Mouse (Mus musculus) limb, embryonic 13.5 days (tissue): ENCODE results near the gene Scarb1. TPM values are rescaled to one million over a fixed set of nuclear protein-coding genes. Genes with fewer than 3 reads are reported as not detected.

ENCODE experiments used
- ATAC-seq: fragments of 200-750 bp; cut with Nextera tagmentation; 2 replicates; pipeline ENCODE4 v1.8.0; 2017; ENCODE audit warnings: low read depth, moderate number of reproducible peaks, moderate TSS enrichment; ENCODE audit not compliant: low FRiP score
- H3K27ac ChIP-seq: fragments of 300-500 bp; sonication (generic); 2 replicates; pipeline ENCODE4 v1.5.1; 2015; ENCODE audit warnings: inconsistent platforms, mild to moderate bottlenecking, moderate library complexity
- H3K27me3 ChIP-seq: fragments of 300-500 bp; sonication (generic); 2 replicates; pipeline ENCODE4 v1.6.1; 2015; ENCODE audit warnings: mild to moderate bottlenecking, inconsistent platforms
- H3K36me3 ChIP-seq: fragments of 300-500 bp; sonication (generic); 2 replicates; pipeline ENCODE4 v1.6.1; 2015; ENCODE audit warnings: inconsistent platforms, mild to moderate bottlenecking, moderate library complexity
- H3K4me1 ChIP-seq: fragments of 300-500 bp; sonication (generic); 2 replicates; pipeline ENCODE4 v1.6.1; 2015; ENCODE audit warnings: inconsistent platforms
- H3K4me2 ChIP-seq: fragments of 300-500 bp; sonication (generic); replicated peaks from 2 replicates; pipeline ENCODE4 v1.6.1; 2015; ENCODE audit warnings: inconsistent platforms, mild to moderate bottlenecking, moderate library complexity
- H3K4me3 ChIP-seq: fragments of 300-500 bp; sonication (generic); 2 replicates; pipeline ENCODE4 v1.5.1; 2015; ENCODE audit warnings: moderate library complexity, mild to moderate bottlenecking, inconsistent platforms
- H3K9ac ChIP-seq: fragments of 300-500 bp; sonication (generic); 2 replicates; pipeline ENCODE4 v1.6.1; 2015; ENCODE audit warnings: mild to moderate bottlenecking, inconsistent platforms
- H3K9me3 ChIP-seq: fragments of 300-500 bp; sonication (generic); 2 replicates; pipeline ENCODE4 v1.6.1; 2016; ENCODE audit warnings: inconsistent platforms
- WGBS: fragments of 180-500 bp; shearing (Covaris S2); methylation state at CpG from one replicate; pipeline ENCODE4 v1.1.7; 2015; 5-methylcytosine and 5-hydroxymethylcytosine counted together
- polyA plus RNA-seq: library from polyadenylated mRNA; unstranded; fragments of >200 nt; fragmentation: Nextera tagmentation; extraction: Ambion mirVana; gene quantifications from 2 replicates; pipeline ENCODE4 v1.2.1, GENCODE M21; 2015

Scarb1 gene
- polyA plus RNA-seq, 1 experiment from 2014 or later = 44.4 TPM

DNA sequence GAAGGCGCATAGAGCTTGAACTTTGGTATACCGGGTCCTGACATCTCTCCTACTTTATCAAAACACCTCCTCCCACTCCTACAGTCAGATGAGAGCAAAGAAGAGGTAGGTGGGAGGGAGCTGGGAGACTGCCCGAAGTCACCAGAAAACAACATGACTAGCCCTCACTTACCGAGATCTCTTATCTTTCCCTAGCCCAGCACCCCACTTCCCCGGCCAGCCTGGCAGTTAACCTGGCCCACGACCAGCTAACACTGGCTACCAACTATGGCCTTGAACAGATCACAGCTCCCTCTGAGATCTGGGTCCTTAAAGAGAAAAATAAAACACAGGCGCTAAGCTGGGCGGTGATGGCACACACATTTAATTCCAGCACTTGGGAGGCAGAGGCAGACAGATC lies 14.5 kb downstream of the Scarb1 start:
- ATAC-seq = no peak
- WGBS = 84% methylated on average over 8 of the region's 8 CpGs
- H3K4me1 ChIP-seq = peaks cover 22% of the 10 kb centered on the region
- H3K9me3 ChIP-seq = no peaks in the 10 kb centered on the region
- no peak overlapping the region for H3K4me3 ChIP-seq
- H3K27ac ChIP-seq = no peak overlapping the region; the same call in 1 of the 2 replicates
- no peaks in the 10 kb centered on the region for H3K36me3 ChIP-seq
- H3K9ac ChIP-seq = no peak overlapping the region
- H3K27me3 ChIP-seq = no peaks in the 10 kb centered on the region
- H3K4me2 ChIP-seq = no peak overlapping the region

DNA sequence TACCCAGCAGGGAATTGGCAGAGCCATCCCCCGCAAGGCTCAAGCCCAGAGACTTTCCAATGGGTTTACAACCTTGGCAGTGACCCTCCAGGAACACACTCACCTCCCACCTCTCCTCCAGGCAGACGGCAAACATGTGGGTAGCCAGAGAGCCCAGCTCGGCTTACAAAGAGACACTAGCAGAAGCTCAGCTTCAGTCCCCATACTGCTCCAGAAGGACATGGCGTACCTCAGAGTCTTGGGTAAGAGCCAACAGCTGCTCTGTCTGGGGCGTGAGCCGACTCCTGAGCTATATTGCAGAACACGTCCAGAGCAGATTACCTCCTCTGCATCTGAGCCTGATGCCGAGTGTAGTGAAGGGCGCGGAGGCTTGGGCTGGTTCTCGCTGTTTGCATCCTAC lies 15.0 kb downstream of the Scarb1 start:
- Histone ChIP-seq H3K4me1 (peaks cover 20% of the 10 kb centered on the region), H3K27ac (no peak overlapping the region), H3K9me3 (no peaks in the 10 kb centered on the region), H3K4me2 (no peak overlapping the region), H3K27me3 (no peaks in the 10 kb centered on the region), H3K36me3 (no peaks in the 10 kb centered on the region), H3K9ac (no peak overlapping the region), H3K4me3 (no peak overlapping the region)
- ATAC-seq = peak; percentile 57; the same call in 1 of the 2 replicates
- 67% methylated on average over 11 of the region's 11 CpGs for WGBS

DNA sequence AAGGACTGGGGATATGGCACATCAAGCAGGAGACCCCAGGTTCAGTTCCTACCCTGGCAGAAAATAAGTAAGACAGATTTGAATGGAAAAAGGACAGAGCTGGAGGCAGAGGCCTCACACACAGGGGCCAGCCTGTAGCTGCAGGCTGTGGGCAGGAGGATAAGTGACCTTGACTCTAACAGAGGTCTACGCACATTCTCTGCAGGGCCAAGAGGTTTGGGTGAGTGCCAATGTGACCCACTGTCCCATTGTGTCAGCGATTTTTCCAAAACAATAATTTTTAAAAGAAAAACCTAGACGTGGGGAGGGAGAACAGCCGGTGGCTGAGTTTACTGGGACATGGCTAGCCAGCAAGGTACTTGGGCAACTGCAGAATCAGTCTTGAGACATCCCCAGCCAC lies 15.6 kb downstream of the Scarb1 start:
- no peak overlapping the region for H3K27ac ChIP-seq
- no peak for ATAC-seq
- no peaks in the 10 kb centered on the region for H3K36me3 ChIP-seq
- H3K4me3 ChIP-seq = no peak overlapping the region
- WGBS = 83% methylated on average over 4 of the region's 4 CpGs
- no peaks in the 10 kb centered on the region for H3K27me3 ChIP-seq
- H3K4me1 ChIP-seq = peaks cover 20% of the 10 kb centered on the region
- no peaks in the 10 kb centered on the region for H3K9me3 ChIP-seq
- no peak overlapping the region for H3K9ac ChIP-seq
- no peak overlapping the region for H3K4me2 ChIP-seq

DNA sequence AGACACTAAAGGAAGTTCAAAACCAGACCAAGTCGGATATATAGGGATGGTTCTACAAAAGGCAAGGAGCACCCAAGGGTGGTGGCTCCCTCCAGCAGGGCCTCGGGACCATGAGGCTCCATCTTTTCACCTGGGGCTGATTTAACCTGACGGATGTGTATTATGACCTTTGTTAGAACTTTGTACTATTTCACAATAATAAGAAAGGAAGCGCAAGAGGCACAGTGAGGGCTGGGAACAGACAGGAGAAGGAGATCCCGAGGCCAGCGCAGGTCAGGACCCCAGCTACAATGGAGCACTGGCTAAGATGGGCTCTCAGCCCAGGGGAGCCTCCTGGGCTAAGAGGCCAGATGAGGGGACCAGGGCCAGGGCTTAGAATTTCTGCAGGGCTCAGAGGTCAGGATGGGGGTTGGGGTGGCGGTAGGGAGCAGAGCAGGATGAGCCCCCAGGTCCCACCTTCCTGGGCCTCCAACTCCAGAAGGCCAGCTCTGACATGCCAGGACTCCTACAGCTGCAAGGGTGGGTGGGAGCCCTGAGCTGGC lies 16.9 kb downstream of the Scarb1 start:
- H3K9me3 ChIP-seq = no peaks in the 10 kb centered on the region
- H3K9ac ChIP-seq = no peak overlapping the region; the same call in 1 of the 2 replicates
- 83% methylated on average over 7 of the region's 7 CpGs for WGBS
- H3K27me3 ChIP-seq = no peaks in the 10 kb centered on the region
- no peak overlapping the region for H3K27ac ChIP-seq
- H3K4me3 ChIP-seq = no peak overlapping the region
- no peak overlapping the region for H3K4me2 ChIP-seq
- ATAC-seq = no peak
- H3K4me1 ChIP-seq = peaks cover 20% of the 10 kb centered on the region
- peaks cover 1% of the 10 kb centered on the region; the same call in 1 of the 2 replicates for H3K36me3 ChIP-seq

DNA sequence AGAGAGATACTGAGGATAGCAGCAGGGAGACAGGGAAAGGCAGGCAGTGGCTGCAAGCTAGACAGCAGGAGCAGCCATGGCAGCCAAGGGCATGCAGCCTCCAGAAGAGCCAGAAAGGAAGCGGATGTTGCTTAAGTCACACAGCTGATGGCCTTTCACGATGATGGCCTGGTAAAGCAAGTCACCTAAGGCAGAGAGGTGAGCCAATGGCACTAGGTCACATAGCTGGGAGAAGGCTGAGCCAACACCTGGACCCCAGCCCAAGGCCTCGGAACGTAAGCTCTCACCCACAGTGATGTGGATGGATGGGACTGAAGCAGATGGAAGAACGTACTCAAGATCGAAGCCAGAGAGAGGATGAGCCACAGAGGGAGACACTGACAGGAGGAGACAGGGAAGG lies 17.8 kb downstream of the Scarb1 start:
- Histone ChIP-seq H3K27ac (no peak overlapping the region), H3K4me1 (peaks cover 20% of the 10 kb centered on the region), H3K27me3 (no peaks in the 10 kb centered on the region), H3K4me2 (no peak overlapping the region), H3K9ac (0 out of 2 replicates have a peak overlapping the region, but pooled peaks have one; percentile 19), H3K9me3 (no peaks in the 10 kb centered on the region), H3K36me3 (peaks cover 6% of the 10 kb centered on the region; the same call in 1 of the 2 replicates), H3K4me3 (no peak overlapping the region)
- ATAC-seq = no peak
- 84% methylated on average over 6 of the region's 6 CpGs for WGBS

- no peak overlapping the region for H3K27ac ChIP-seq
- no peak for ATAC-seq
- H3K36me3 ChIP-seq = peaks cover 6% of the 10 kb centered on the region; the same call in 1 of the 2 replicates
- WGBS = 82% methylated on average over 3 of the region's 3 CpGs
- no peak overlapping the region for H3K4me2 ChIP-seq
- H3K9me3 ChIP-seq = no peaks in the 10 kb centered on the region
- H3K4me3 ChIP-seq = no peak overlapping the region
- no peak overlapping the region for H3K9ac ChIP-seq
- no peaks in the 10 kb centered on the region for H3K27me3 ChIP-seq
- peaks cover 16% of the 10 kb centered on the region for H3K4me1 ChIP-seq
These were observed 19.1 kb downstream of the Scarb1 start for GRCm38 (mm10) chr5:125321836-125322235.

DNA sequence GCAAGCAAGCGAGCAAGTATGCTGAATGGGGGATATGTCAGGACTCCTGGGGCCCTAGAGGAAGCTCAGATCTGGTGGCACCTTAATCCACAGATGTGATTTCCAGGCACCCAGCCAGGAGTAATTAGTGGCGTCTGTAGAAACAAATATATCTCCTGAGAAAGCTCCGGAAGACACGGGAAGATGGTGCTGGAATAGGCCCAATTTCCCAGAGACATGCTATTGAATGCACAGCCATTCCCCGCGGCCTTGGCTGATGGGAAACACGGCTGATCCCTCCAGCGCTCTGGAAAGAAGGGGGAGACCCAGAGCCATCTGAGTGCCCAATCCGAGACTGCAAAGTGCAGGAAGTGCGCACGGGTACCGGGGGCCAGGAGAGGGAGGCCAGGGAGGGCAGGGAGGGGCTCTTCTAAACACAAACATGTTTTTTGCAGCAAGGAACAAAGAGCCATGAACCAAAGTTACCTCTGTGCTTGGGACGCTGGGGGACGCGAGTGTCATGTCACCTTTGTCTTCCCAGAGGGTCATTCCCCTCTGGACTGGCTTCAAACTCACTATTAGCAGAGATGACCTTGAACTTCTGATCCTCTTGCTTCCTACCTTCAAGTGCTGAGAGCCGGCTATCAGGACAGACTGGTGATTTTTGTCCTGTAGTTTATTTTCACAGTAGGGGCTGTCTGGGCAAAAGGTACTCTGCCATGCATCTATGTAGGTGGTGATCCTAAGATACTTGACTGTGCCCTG lies 21.7 kb downstream of the Scarb1 start:
- 84% methylated on average over 16 of the region's 16 CpGs for WGBS
- Histone ChIP-seq H3K36me3 (peaks cover 6% of the 10 kb centered on the region; the same call in 1 of the 2 replicates), H3K4me2 (no peak overlapping the region), H3K4me3 (no peak overlapping the region), H3K9ac (no peak overlapping the region), H3K9me3 (no peaks in the 10 kb centered on the region), H3K27ac (no peak overlapping the region), H3K4me1 (peaks cover 5% of the 10 kb centered on the region; the same call in 1 of the 2 replicates), H3K27me3 (no peaks in the 10 kb centered on the region)
- no peak for ATAC-seq

- Histone ChIP-seq H3K4me3 (no peak overlapping the region), H3K4me1 (peaks cover 11% of the 10 kb centered on the region), H3K4me2 (no peak overlapping the region), H3K36me3 (peaks cover 6% of the 10 kb centered on the region; the same call in 1 of the 2 replicates), H3K27ac (no peak overlapping the region), H3K9me3 (no peaks in the 10 kb centered on the region), H3K27me3 (no peaks in the 10 kb centered on the region), H3K9ac (no peak overlapping the region)
- 88% methylated on average over 8 of the region's 8 CpGs for WGBS
- ATAC-seq = no peak
These were observed 22.9 kb downstream of the Scarb1 start for GRCm38 (mm10) chr5:125317953-125318352.

DNA sequence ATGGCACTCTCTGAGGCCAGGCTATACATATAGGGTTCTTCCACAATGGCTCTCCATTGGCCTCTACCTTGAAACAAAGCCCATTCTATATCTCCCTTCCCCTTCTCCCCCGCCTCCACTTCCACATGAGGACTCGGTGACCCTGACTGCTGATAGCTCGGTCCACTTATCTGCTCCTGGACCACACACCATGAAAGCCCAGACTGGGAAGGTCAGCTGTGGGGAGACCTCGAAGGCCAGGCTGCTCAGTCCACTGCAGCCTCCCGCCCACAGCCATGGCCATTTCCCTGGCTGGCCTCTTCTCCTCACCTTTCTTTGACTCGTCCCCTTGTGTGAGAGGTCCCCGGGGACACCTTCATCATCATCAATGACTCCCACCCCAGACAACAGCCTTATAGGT lies 23.6 kb downstream of the Scarb1 start:
- no peak overlapping the region for H3K27ac ChIP-seq
- WGBS = 76% methylated on average over 7 of the region's 7 CpGs
- ATAC-seq = no peak
- peaks cover 6% of the 10 kb centered on the region; the same call in 1 of the 2 replicates for H3K36me3 ChIP-seq
- H3K4me3 ChIP-seq = no peak overlapping the region
- no peaks in the 10 kb centered on the region for H3K27me3 ChIP-seq
- peaks cover 15% of the 10 kb centered on the region for H3K4me1 ChIP-seq
- no peak overlapping the region for H3K4me2 ChIP-seq
- H3K9ac ChIP-seq = no peak overlapping the region
- no peaks in the 10 kb centered on the region for H3K9me3 ChIP-seq

- 70% methylated on average over 2 of the region's 2 CpGs for WGBS
These were observed 24.1 kb downstream of the Scarb1 start for GRCm38 (mm10) chr5:125316771-125317170.

DNA sequence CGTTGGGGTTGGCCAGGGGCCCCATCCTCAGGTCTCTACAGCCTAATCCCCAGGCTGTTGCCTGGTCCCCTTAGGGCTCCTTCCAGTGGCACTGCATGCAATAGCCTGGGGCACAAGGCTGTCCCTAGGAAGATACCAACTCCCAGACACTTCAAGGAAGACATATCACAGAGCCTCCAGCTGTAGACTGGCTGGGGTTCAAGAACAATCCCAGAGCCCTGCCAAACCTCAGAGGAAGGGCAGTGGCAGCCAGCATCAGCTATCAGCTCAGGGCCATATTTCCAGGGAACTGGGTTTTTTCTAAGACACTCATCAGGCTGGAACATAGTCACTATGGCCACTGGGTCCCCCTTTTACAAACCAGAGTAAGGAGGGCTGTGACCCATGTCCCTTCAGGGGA lies 25.8 kb downstream of the Scarb1 start:
- peaks cover 15% of the 10 kb centered on the region for H3K4me1 ChIP-seq
- H3K4me3 ChIP-seq = no peak overlapping the region
- H3K27me3 ChIP-seq = no peaks in the 10 kb centered on the region
- H3K36me3 ChIP-seq = peaks cover 6% of the 10 kb centered on the region; the same call in 1 of the 2 replicates
- H3K27ac ChIP-seq = no peak overlapping the region
- WGBS = 85% methylated on average over 1 of the region's 1 CpGs
- ATAC-seq = no peak
- H3K9ac ChIP-seq = no peak overlapping the region
- no peaks in the 10 kb centered on the region for H3K9me3 ChIP-seq
- no peak overlapping the region for H3K4me2 ChIP-seq

More at GRCm38 (mm10) chr5:125316771-125317170, 24.1 kb downstream of the Scarb1 start:
- no peak overlapping the region for H3K4me3 ChIP-seq
- H3K4me1 ChIP-seq = peaks cover 15% of the 10 kb centered on the region
- no peak for ATAC-seq
- no peak overlapping the region for H3K4me2 ChIP-seq
- no peaks in the 10 kb centered on the region for H3K9me3 ChIP-seq
- no peak overlapping the region for H3K27ac ChIP-seq
- H3K36me3 ChIP-seq = peaks cover 6% of the 10 kb centered on the region; the same call in 1 of the 2 replicates
- no peak overlapping the region for H3K9ac ChIP-seq
- no peaks in the 10 kb centered on the region for H3K27me3 ChIP-seq

DNA sequence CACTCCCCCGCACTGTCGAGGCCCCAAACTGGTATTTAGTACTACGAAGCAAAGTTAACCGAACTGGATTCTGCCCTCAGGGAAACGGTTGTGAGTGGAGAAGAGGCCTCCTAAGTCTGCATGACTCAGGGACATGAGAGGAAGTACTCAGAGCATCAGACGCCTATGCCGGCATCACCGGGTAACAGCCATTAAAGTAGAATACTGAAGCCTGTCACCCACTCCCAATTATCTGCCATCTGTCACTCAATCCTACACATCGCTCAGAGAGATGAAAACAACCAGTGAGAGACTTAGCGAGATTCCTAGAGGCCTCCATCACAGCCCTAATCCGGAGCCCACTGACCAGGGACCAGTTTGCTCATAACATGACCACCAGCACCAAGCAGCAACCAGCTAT lies 26.9 kb downstream of the Scarb1 start:
- WGBS = 81% methylated on average over 11 of the region's 11 CpGs
- H3K36me3 ChIP-seq = peaks cover 4% of the 10 kb centered on the region; the same call in 1 of the 2 replicates
- H3K4me1 ChIP-seq = peaks cover 15% of the 10 kb centered on the region
- no peak overlapping the region for H3K4me2 ChIP-seq
- ATAC-seq = no peak
- no peaks in the 10 kb centered on the region for H3K27me3 ChIP-seq
- no peak overlapping the region for H3K9ac ChIP-seq
- H3K27ac ChIP-seq = no peak overlapping the region
- H3K9me3 ChIP-seq = no peaks in the 10 kb centered on the region
- no peak overlapping the region for H3K4me3 ChIP-seq
